Mouse (Mus musculus) lung, postnatal 0 days (tissue): ENCODE data around the gene Dclk3. TPM values are rescaled to one million over a fixed set of nuclear protein-coding genes. Genes with fewer than 3 reads are reported as not detected.

Experiments
- ATAC-seq: fragments of 200-750 bp; cut with Nextera tagmentation; 2 replicates; pipeline ENCODE4 v1.8.0; 2017; ENCODE audit warnings: moderate library complexity
- DNase-seq: peaks from one replicate; pipeline ENCODE4 v3.0.0-alpha.2; 2016; ENCODE audit warnings: low spot score
- H3K27ac ChIP-seq: fragments of 300-500 bp; sonication (generic); 2 replicates; pipeline ENCODE4 v1.5.1; 2014; ENCODE audit warnings: antibody characterized with exemption, mild to moderate bottlenecking, low read length, mixed read lengths
- H3K27me3 ChIP-seq: fragments of 300-500 bp; sonication (generic); replicated peaks from 2 replicates; pipeline ENCODE4 v1.6.1; 2014; ENCODE audit warnings: low read length, mixed read lengths; ENCODE audit not compliant: insufficient read depth
- H3K36me3 ChIP-seq: fragments of 300-500 bp; sonication (generic); 2 replicates; pipeline ENCODE4 v1.6.1; 2014; ENCODE audit warnings: low read length, mixed read lengths; ENCODE audit not compliant: insufficient read depth
- H3K4me1 ChIP-seq: fragments of 300-500 bp; sonication (generic); 2 replicates; pipeline ENCODE4 v1.6.1; 2014; ENCODE audit warnings: antibody characterized with exemption, low read depth, low read length, mixed read lengths; ENCODE audit not compliant: insufficient read depth
- H3K4me2 ChIP-seq: fragments of 300-500 bp; sonication (generic); replicated peaks from 2 replicates; pipeline ENCODE4 v1.6.1; 2014; ENCODE audit warnings: low read depth, mild to moderate bottlenecking, low read length, moderate library complexity, mixed read lengths
- H3K4me3 ChIP-seq: fragments of 300-500 bp; sonication (generic); 2 replicates; pipeline ENCODE4 v1.5.1; 2014; ENCODE audit warnings: low read depth, low read length
- H3K9ac ChIP-seq: fragments of 300-500 bp; sonication (generic); replicated peaks from 2 replicates; pipeline ENCODE4 v1.6.1; 2014; ENCODE audit warnings: low read depth, mild to moderate bottlenecking
- H3K9me3 ChIP-seq: fragments of 300-500 bp; sonication (generic); 2 replicates; pipeline ENCODE4 v1.6.1; 2016; ENCODE audit warnings: low read length, mixed read lengths
- CTCF ChIP-seq: IDR thresholded peaks from 2 replicates; pipeline ENCODE4 v1.5.1; 2016; ENCODE audit warnings: antibody characterized with exemption, mild to moderate bottlenecking
- EP300 ChIP-seq: IDR thresholded peaks from 2 replicates; pipeline ENCODE4 v1.6.1; 2016; ENCODE audit warnings: antibody characterized with exemption, mild to moderate bottlenecking, control low read depth
- WGBS: fragments of 180-500 bp; shearing (Covaris S2); extraction: QIAGEN DNeasy Blood & Tissue Kit; methylation state at CpG from one replicate; pipeline ENCODE4 v1.1.7; 2014; 5-methylcytosine and 5-hydroxymethylcytosine counted together
- polyA plus RNA-seq: library from polyadenylated mRNA; unstranded; fragments of >200 nt; fragmentation: Nextera tagmentation; extraction: Ambion mirVana; gene quantifications from 2 replicates; pipeline ENCODE4 v1.2.1, GENCODE M21; 2015

The Dclk3 gene
- polyA plus RNA-seq, 1 experiment from 2014 or later: 0.13 TPM

DNA sequence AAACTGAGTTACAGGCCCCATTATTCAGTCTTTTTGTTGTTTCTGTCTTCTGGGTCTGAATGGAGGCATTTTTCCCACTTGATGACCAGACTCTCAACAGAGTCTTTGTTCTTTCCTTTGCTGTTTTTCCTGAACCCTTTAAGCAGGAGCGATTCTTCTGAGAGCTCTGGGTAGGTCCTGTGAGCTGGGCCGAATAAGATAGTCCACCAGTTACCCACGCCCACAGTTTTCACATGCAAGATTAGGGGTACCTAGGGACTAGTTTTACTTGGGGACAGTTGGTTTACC is 35.5 kb downstream of the Dclk3 start:
- no peaks in the 10 kb centered on the region for H3K4me1 ChIP-seq
- H3K36me3 ChIP-seq: no peaks in the 10 kb centered on the region
- no peak overlapping the region for H3K27ac ChIP-seq

GRCm38 (mm10) chr9:111475281-111475680 is 36.4 kb downstream of the Dclk3 start:
- Histone ChIP-seq H3K4me2 (no peak overlapping the region), H3K9me3 (no peaks in the 10 kb centered on the region), H3K4me3 (no peak overlapping the region), H3K27ac (no peak overlapping the region), H3K36me3 (no peaks in the 10 kb centered on the region), H3K27me3 (no peaks in the 10 kb centered on the region), H3K4me1 (no peaks in the 10 kb centered on the region), H3K9ac (no peak overlapping the region)
- 92% methylated on average over 3 of the region's 3 CpGs for WGBS
- TF ChIP-seq CTCF: no peak
- TF ChIP-seq EP300: no peak
- no peak for DNase-seq
- ATAC-seq: no peak

More for the DNA sequence above, 35.5 kb downstream of the Dclk3 start:
- TF ChIP-seq EP300 (no peak), CTCF (no peak)
- ATAC-seq (no peak), DNase-seq (no peak)
- Histone ChIP-seq H3K9ac (no peak overlapping the region), H3K27me3 (no peaks in the 10 kb centered on the region), H3K4me2 (no peak overlapping the region), H3K9me3 (no peaks in the 10 kb centered on the region), H3K4me3 (no peak overlapping the region)
- WGBS: 63% methylated on average over 3 of the region's 3 CpGs

DNA sequence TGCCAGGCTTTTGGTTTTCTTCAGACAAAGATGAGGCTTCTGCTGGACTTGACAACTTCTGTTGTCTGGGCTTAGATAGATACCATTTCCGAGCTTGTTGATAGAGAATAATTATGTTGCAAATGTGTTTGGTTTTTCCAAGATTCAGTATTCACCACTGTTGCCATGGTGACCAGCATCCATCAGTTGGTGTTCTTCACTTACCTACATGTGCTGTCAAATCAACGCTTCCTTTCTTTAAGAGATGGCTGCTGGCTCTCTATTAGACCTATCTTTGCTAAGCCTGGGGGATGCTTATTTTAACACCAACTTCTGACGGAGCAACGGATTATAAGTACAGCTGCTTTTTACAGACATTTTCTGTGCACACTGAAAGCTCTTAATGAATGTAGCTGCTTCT is 37.1 kb downstream of the Dclk3 start:
- H3K36me3 ChIP-seq: no peaks in the 10 kb centered on the region

DNA sequence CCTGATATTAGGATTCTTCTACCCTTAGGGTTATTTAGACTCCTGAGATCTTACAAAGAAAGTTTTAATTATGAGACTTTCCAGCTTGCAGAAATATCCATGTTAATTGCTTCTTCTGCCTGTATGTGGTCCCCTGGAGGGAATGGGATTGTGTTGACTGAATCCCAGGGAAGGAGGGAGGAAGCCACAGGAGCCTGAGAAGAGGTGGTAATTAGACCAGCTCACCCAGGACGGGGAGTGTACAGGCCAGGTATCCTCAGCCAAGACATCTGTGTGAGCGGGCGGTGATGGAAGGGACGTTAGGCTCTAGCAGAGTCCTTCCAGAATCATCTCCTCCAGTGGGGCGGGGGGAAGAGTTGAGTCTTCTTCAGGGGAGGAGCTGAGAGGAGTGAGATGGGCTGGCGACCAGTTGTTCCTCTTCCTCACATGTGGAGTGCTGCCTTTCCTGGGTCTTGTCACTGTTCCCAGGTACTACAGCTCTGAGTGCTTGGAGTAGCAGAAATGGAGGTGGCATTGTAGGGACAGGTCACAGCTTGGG is 37.7 kb downstream of the Dclk3 start:
- WGBS: 81% methylated on average over 6 of the region's 6 CpGs
- no peak overlapping the region for H3K4me3 ChIP-seq
- no peak overlapping the region for H3K27ac ChIP-seq
- ATAC-seq: no peak
- H3K4me1 ChIP-seq: no peaks in the 10 kb centered on the region
- H3K9ac ChIP-seq: no peak overlapping the region
- TF ChIP-seq CTCF (no peak), EP300 (no peak)
- H3K36me3 ChIP-seq: no peaks in the 10 kb centered on the region
- no peaks in the 10 kb centered on the region for H3K9me3 ChIP-seq
- no peak for DNase-seq
- H3K27me3 ChIP-seq: no peaks in the 10 kb centered on the region
- H3K4me2 ChIP-seq: no peak overlapping the region

More for the DNA sequence above, 37.1 kb downstream of the Dclk3 start:
- Histone ChIP-seq H3K27me3 (no peaks in the 10 kb centered on the region), H3K9me3 (no peaks in the 10 kb centered on the region), H3K4me2 (no peak overlapping the region), H3K27ac (no peak overlapping the region), H3K4me1 (no peaks in the 10 kb centered on the region), H3K9ac (no peak overlapping the region), H3K4me3 (no peak overlapping the region)
- DNase-seq (no peak), ATAC-seq (no peak)
- no peak for TF ChIP-seq CTCF
- TF ChIP-seq EP300: no peak
- 86% methylated on average over 4 of the region's 4 CpGs for WGBS

DNA sequence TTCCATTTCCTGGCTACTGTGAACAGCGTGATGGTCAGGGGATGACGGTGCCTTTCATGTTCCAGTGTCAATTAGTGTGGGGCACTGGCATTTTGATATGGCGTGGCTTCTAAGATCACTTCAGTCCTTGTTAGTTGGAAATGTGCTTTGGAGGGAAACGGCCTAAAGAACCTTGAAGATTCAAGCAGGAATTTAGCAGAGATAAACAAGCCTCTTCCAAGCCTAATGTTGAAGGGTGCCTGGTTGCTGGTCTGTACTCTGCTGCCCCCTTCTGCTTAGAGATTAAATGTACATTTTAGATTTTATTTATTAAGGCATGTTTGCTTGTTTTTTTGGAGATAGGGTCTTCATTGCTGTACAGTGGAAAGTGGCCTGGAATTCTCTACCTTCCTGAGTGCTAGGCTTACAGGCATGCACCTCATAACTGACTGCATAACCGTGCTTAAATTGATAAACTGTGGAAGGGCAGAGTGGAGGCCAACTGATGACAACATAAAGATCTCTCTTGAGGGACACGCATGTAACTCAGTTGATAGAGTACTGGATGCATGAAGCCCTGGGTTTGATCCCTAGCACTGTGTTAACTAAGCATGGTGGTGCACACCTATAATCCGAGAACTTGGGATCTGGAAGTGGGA is 40.1 kb downstream of the Dclk3 start:
- 49% methylated on average over 7 of the region's 7 CpGs for WGBS
- TF ChIP-seq EP300 (no peak), CTCF (peak; percentile 82)
- Histone ChIP-seq H3K9ac (no peak overlapping the region), H3K4me3 (no peak overlapping the region), H3K4me1 (no peaks in the 10 kb centered on the region), H3K9me3 (no peaks in the 10 kb centered on the region), H3K36me3 (no peaks in the 10 kb centered on the region), H3K27me3 (no peaks in the 10 kb centered on the region), H3K4me2 (no peak overlapping the region), H3K27ac (no peak overlapping the region)
- no peak for ATAC-seq
- DNase-seq: peak; percentile 80

- TF ChIP-seq EP300 (no peak), CTCF (no peak)
- Histone ChIP-seq H3K27me3 (no peaks in the 10 kb centered on the region), H3K27ac (no peak overlapping the region), H3K9me3 (no peaks in the 10 kb centered on the region), H3K4me2 (no peak overlapping the region), H3K4me3 (no peak overlapping the region), H3K4me1 (no peaks in the 10 kb centered on the region), H3K9ac (no peak overlapping the region), H3K36me3 (no peaks in the 10 kb centered on the region)
- no peak for DNase-seq
- no peak for ATAC-seq
- WGBS: 84% methylated on average over 3 of the region's 3 CpGs
Measured at GRCm38 (mm10) chr9:111481011-111481410, 42.1 kb downstream of the Dclk3 start.
